Mouse (Mus musculus) forelimb bud, embryonic 11.5 days (tissue): ENCODE data around the gene Slc22a6.

Experiments used
- DNase-seq: peaks from one replicate; pipeline ENCODE4 v3.0.0-alpha.2; 2012; ENCODE audit warnings: low read depth, low spot score

Slc22a6 gene

DNA sequence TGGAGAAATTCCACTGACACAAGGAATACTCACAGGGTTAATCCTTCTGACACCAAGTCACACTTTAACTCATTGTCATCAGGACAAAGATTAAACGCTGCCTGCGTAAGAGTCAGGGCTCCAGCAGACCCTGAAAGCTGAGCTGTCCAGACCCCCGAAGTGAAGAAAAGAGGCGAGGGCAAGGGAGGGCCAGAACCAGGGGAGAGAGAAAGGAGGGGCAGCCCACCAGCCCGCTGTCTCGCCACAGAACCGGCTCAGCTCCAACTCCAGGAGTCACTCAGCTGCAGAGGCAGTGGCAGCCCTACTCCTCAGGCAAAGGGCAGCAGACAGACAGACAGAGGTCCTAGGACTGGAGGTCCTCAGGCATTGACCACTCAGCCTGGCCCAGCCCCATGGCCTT lies at the start of gene Slc22a6:
Gene Slc22a6, plus strand, starts transcription at position 136 of the 400 bp plus-strand sequence.
- no peak for DNase-seq

DNA sequence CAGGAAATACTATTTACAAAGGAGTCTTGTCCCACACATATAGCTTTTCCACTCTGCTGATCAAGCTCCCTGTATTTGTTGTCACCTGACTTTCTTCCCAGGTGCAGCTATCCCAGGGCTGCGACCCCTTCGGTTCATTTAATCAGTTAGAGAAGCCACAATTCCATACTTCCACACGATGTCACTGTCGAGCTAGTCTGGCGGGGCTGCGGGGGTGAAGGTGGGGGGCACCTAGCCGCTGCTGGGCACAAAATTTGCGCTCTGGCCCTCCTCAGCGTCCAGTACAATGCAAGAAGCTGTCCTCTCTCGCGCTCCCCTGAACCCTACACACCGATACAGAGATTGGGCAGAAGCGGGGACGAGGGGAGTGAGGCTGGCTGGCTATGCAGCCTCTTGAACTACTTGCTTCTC lies 48.4 kb upstream of the Slc22a6 start:
- DNase-seq: peak; percentile 42

DNA sequence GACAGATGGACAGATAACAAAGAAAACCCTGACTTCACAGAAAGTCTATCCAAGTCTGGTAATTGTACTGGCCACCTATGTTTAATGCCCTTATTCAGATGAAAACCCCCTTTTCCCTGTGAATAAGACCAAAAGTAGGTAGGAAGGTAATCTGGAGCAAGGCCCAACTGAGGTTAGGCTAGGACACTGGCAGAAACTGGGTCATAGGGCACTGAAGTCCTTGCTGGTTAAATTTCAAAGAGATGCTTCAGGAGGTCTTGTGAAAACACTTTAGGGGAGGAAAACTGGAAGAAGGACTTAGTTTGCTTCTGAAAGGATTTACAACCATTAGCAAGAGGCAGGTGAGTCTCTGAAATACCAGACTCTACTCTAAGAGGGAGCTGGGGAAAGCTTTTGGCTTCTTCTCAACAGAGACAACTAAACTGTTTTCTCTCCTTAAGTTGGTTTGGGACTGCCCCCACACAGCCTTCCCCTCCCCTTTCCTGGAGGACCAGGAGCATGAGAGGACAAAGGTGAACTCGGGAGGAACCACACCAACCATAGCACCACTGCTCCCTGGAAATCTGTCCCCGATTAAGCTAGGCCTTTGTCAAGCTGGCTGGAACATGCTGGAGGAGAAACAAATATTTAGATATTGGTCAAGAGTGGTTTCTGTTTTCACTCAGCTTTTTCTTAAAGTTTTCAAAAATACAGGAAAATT lies 47.3 kb upstream of the Slc22a6 start:
- DNase-seq: no peak

DNA sequence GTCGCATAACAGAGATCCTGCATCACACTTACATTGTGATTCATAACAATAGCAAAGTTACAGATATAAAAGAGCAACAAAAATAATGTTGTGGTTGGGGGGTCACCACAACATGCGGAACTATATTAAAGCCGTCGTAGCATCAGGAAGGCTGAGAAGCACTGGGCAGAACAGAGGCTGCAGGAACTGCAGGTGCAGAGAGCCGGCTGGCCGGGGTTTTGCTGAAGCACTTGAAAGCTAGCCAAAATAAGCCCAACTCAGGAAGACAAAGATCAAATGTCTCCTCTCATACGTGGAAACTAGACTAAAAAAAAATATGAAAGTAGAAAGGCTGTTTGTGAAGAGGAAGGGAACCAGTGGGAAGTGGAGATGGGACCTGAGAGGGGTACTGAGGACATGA lies 46.1 kb upstream of the Slc22a6 start:
- DNase-seq: no peak

DNA sequence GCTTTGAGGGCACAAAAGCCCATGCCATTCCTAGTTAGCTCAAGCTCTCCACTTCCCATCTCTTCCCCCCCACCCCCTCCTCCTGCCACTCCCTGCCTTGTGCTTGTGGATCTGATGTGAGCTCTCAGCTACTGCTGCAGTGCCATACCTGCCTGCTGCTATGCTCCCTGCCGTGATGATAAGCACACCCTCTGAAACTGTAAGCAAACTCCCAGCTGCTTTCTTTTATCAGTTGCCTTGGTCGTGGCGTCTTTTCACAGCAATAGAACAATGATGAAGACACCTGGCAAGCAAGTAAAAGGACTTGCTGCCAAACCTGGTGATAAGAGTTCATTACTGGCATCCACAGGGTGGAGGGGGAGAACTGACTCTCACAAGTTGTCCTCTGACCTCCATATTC lies 45.4 kb upstream of the Slc22a6 start:
- no peak for DNase-seq

DNA sequence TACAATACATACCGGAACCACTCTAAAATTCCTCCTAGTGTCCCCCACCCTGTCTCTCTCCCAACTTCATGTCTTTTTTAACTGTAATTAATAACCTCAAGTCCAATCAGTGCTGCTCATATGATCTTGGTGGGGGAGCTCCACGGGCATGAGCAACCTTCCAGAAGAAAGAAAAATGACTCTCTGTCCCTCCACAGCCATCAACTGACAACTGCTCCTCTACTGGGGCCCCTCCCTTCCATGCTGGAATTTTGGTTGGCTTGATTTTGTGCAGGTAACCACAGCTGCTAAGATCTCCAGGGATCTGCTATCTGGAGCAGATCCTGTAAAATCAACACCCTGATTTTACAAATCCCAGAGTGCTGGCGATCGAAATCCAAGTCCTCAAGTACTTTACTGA lies 40.4 kb upstream of the Slc22a6 start:
- DNase-seq: no peak

DNA sequence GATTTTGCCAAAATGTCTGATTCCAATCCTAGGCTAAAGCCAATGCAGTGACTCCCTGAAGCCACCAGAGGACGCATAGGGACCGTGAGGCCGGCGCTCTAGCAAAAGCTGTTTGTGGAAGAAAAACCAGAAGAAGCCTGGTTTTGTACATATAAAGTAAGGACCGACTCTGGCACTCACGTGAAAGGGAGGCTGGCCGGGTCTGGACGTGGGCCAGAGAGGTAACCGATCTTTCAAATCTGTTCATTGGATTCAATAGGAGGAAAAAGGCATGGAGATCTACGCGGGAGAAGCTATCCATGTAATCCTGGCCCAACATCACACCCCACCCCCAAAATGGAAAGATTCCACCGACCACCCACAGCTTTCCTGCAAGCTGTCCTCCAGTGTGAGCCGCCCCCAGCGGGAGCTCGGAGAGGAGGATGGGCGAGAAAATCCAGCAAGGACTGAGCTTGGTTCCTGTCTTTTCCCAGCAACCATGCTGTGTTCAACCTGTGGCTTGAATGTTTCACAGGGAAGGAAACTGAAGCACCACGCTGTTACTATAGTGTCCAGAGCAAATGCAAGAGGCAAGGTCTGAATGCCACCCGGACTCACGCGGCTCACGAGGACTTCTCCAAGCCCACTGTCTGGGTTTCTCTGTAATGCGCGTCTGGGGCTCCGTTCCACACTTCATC lies 39.4 kb upstream of the Slc22a6 start:
- DNase-seq: peak; percentile 74

DNA sequence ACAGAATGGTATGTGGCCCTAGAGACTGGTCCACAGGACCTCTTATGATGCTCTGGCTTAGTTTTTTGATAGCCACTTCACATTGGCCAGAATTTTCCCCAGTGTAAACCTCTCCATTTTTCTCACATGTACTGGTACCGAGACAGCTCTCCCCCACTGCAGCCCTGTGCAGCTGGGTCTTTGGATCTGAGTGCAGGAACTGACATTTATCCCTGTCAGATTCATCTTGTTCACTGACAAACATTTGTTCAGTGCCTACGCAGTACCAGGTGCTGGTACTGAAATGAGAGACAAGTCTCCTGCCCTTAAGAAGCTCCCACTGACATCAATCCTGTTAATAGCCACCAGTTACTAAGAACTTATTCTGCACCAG lies 38.9 kb upstream of the Slc22a6 start:
- no peak for DNase-seq

DNA sequence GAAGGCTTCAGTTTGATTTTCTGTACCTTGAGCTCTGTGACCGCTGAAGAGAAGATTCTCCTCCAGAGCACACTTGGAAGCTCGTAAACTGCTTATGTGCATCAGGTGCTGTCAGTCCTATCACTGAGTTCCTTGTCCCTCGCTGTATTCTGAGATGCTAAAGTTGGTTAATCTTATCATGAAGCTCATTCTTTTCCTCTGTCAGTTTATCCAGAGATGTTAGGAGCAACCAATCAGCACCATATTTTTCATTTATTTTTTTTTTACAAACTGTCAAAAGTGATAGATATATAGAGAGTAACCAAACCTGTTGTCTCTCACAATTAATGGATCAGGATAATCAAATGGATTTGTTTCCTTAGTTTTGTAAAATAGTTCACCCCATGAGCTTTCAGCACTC lies 32.5 kb upstream of the Slc22a6 start:
- no peak for DNase-seq

DNA sequence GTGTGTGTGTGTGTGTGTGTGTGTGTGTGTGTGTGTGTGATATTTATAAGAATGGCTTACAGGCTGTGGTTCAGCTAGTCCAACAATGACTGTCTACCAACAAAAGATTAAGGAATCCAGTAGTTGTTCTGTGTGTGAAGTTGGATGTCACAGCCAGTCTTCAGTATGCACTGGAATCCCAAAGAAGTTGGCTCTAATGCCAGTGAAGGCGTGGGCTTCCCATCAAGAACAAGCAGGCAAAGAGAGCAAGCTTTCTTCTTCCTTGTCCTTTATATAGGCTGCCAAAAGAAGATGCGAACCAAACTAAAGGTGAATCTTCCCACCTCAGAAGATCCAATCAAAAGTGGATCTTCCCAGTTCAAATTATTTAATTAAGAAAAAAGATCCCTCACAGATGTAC lies 31.9 kb upstream of the Slc22a6 start:
- DNase-seq: no peak

DNA sequence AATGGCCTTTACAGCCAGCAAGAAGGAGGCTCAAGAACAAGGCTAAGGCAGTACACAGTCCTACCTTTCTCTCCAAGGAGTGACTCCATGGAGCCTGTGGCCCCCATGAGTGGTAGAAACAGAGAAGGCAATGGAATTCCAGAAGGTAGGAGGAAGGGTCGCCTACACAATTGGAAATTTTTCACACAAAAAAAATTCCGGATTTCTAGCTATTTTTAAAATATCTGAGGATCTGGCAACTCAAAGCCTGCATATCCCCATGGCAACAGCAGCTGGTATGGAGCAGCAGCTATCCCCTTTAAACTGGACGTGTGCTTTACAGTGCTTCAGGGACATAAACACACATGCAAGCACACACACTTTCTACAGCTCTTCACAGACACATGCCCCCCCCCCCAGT lies 31.5 kb upstream of the Slc22a6 start:
- DNase-seq: no peak

DNA sequence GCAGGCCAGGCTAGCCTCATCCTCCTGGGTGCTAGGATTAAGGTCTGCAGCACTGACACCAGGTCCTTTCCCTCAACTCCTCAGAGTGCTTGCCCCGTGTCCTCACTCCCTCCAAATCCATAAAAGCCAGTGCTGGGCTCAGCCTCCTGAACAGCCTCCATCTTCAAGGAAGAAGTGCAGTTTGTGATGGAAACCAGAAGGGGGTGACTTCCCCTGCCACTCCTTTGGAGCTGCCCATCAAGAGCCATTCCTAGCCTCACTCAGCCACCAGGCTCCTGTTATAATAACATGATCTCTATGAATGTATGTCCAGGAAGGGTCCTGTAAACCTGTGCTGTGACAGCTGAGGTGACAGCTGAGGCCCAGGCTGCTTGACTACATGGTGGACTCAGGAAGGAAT lies 30.5 kb upstream of the Slc22a6 start:
- DNase-seq: no peak

DNA sequence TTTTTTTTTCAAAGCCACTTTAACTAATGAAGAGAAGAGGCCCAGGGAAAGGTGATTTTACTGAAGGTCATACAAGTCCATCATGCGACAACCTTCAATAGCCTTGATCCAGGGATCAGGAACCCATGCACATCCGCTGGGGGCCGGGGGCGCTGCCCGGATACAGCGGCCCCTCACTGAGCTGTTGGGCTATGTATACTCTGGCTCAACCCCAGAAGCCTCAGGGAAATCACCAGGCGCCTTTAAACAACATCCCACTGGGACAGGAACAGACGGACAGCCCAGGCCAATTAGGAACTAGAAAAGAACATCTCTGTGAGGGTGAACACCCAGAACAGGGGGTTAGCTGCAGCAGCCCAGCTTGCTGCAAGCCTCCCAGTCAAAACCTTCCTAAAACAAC lies 26.9 kb upstream of the Slc22a6 start, which contains the start of gene Slc22a8:
Gene Slc22a8, plus strand, starts transcription at position 301 of the 400 bp plus-strand sequence.
- DNase-seq: no peak

DNA sequence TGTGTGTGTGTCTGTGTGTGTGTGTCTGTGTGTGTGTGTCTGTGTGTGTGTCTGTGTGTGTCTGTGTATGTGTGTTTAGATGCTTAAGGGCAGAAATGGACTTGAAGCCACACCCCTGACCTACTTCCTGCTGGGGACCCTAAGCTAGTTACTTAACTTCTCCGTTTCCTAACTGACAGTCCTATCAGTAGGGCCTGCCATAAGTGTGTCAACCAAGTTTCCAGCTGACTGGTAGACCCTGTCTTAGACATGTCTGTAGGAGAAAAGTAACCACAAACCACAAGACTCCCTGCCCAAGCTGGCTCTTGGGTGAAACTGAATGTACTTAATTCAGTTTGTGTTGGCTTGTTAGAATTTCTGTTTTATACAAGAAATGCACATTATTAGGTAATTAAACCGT lies 25.7 kb upstream of the Slc22a6 start:
- no peak for DNase-seq

DNA sequence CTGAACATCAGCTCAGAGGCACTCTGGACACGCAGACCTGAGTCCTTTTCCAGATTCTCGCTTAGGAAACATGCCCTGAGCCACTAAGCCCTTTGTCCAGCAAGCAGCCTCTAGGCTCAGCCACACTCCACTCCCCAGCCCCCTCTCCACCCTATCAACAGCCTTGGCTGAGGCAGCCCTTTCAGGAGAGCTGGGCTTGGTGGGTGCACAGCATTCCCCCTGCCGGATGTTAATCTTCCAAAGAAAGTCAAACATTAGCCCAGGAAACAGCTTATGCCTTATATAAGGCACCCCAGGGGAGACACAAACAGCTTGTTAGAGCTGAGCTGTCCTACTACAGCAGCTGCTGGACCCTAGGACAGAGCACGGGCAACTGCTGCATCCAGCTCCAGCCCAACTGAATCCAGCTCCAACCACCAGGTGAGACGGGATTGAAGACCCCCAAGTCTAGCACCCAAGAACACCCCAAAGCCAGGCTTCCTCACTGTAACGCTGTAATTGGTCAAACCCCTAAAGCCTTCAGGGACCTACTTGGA lies 24.9 kb upstream of the Slc22a6 start:
- no peak for DNase-seq

DNA sequence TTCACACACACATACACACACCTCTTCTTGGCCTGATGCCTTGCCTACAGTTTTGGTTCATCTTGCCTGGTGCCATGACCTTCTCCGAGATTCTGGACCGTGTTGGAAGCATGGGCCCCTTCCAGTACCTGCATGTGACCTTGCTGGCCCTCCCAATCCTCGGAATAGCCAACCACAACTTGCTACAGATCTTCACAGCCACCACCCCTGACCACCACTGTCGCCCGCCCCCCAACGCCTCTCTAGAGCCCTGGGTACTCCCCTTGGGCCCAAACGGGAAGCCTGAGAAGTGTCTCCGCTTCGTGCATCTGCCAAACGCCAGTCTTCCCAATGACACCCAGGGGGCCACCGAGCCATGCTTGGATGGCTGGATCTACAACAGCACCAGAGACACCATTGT lies 24.0 kb upstream of the Slc22a6 start:
- no peak for DNase-seq

DNA sequence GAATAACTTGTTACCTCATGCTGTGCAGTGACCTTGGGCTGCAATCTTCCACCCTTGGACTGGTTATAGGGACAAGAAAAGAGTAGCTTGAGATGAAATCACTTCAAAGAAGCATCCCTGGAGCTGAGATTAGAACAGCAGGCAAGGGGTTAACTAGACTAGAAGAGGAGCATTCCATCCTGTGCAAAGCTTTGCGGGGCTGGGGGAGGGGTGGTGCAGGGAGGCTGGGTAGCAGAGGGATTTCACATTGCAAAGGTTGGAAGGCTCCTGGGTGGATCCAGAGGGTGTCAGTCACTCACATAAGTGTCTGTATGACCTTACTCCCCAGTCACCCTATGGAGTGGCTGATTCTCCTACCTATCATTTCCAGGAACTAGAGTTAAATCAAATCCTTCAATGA lies 23.3 kb upstream of the Slc22a6 start:
- no peak for DNase-seq

DNA sequence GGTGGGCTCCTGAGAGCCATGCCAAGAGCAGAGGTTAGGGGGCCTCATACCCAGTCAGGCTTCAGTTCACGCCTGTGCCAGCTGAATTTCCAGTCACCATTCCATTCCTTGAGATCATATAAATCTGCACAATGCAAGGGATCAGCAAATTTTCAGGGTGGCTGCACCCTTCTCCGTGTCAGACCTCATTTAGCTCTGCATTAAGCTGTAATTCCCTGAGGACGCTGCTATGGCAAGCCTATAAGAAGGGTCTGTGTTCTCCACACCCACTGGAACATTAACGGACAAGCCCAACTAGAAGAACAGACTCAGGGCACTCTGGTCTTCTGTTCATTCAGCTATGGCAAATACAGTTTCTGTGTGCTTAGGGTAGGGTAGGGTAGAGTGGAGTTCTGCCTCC lies 20.6 kb upstream of the Slc22a6 start:
- DNase-seq: no peak

DNA sequence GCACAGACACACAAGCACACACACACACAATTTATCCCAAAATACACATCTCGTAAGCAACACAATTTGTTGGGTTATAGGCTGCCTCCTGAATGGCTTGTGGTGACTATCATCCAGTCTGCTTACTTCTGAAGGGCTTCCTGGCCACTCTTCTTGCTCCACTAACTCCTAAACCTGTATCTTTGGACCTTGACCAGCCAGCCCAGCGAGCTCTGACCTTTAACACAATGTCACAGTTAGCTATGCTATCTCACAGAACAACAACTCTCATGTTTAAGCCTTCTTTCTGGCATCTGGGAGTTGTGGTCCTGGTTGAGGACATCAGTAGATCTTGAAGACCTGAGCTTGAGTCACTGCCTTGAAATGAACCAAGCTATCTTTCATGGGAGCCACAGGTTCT lies 18.6 kb upstream of the Slc22a6 start:
- DNase-seq: no peak

DNA sequence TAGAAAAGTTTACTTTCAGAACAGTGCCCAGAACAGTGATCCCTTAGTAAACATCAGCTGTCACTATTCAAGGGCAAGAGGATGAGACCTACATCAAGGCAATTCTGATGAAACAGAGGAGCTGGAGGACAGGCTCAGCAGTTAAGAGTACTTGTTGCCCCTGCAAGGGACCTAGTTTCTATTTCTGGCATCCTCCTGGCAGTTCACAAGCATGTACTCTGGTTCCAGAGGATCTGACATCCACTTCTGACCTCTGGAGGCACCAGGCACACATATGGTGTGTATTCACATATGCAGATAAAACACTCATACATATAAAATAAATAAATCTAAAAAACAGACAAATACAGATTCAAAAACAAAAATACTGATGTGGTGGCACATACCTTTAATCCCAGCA lies 15.9 kb upstream of the Slc22a6 start:
- DNase-seq: no peak

DNA sequence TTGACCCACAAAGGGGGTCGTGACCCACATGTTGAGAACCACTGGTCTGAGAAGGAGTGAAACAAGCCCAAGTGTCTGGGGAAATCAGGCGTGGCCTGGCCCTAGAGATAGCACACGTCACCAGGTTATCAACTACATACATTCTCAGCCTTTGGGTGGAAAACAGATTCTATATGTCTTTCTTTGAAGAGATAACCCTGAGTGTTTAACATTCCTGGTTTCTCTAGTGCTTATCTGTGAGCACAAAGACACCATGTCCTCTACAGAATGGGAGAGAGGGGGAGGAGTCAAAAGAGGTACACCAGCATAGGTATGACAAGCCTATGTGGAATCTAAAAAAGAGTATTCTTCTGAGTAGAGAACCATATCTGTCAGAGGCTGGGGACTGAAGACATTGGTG lies 14.9 kb upstream of the Slc22a6 start:
- no peak for DNase-seq

DNA sequence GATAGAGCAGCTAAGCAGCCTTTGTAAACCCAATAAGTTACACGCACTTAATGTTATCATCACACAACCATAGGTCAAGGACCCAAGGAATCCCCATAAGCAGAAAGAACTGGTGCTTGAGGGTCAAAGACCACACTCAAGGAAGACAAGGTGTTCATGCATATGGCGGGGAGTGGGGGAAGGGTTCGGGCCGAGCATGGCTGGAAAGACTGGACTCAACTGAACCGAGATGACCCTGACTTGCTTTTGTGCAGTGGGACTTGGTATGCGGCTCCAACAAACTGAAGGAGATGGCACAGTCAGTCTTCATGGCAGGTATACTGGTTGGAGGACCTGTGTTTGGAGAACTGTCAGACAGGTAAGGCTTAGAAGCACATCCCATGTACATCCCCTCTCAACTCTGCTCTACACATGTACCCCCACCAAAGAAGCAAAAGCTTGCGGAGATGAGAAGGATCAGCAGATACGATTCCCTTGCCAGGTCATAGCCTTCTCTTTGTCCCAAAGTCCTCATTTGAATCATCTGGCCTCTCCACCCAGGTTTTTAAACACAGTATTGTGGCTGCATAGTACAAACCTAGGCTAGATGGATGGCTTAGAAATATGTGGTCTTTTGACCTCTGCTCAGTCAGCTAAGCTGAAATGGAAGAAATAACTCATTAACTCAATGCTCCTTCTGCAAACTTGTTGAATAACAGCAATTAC lies 13.2 kb upstream of the Slc22a6 start:
- no peak for DNase-seq

DNA sequence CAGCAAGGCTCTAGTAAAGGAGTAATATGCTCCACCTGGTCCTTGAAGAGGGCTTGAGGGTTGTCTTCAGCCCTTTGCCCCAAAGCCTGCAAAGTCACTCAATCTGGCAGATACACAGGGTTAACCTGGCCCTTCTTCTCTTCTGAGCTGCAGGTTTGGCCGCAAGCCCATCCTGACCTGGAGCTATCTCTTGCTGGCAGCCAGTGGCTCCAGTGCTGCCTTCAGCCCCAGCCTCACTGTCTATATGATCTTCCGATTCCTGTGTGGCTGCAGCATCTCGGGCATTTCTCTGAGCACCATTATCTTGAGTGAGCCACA lies 12.6 kb upstream of the Slc22a6 start:
- no peak for DNase-seq
